Mouse (Mus musculus): Measurements from ENCODE around the gene Serpine1.

The Serpine1 gene

DNA sequence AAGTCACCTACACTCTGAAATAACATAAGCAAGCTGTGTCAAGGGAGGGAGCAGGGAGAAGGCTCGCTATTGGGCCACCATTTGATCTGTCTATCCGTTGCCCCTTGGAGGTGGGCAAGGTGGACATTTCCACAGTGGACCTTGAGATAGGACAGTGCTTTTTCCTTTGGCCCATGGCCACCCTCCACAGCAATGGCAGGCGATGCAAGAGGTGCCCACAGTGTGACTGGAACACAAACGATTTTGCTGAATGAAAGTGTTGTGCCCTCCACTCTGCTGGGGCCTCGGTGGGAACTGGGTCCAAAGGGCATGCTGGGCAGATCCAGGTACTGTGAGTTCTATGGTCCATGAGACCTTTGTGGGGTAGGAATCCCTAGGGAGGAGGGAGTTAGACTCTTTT is 9.5 kb downstream of the Serpine1 start:
- DNase-seq (ENCODE audit: extremely low spot score, low read depth, low spot score) = no peak

DNA sequence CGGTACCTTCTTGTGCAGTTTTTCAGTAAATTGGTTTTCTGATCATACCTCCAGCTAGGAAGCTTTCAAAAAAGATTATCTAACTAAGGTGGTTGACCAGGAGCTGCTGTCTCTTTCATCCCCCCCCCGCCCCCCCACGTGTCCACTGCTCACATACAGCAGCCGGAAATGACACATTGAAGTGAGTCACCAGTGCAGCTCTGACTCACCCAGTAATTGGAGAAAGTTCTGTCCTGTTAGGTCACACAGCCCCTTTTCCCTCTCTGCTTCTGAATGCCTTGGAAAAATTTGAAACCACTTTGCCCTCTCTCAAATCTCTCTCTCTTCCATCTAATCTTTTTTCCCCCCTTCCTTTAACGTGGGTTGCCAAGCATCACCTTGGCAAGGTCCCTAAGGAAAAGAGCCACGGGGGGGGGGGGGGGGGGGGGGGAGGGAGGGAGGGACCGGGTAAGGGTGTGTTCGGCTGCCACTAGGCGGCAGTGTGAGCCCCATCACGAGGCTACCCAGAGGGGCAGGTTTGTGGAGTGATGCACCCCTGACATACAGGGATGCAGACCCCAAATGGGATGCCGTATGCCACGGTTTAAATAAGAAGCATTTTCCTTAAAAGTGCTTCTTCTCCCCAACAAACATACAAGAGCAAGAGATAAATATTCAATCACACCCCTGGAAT is 10.1 kb downstream of the Serpine1 start:
- no peak for DNase-seq (ENCODE audit: extremely low spot score, low read depth, low spot score)

DNA sequence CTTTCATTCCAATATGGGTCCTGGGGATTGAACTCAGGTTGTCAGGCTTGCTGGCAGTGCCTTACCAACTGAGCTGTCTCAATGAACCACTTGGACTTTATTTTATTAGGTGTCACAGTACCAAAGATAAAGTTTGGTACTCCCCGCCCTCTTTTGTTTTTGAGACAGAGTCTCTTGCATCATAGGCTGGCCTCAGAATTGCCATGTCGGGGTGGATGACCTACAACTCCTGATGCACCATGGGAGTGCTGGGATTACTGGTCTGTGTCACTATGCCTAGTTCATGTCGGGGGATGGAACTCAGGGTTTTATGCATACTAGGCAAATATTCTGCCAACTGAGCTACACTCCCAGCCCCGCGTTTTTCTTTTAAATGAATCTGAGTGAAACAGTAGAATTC is 17.2 kb downstream of the Serpine1 start:
- no peak for DNase-seq (ENCODE audit: extremely low spot score, low read depth, low spot score)

DNA sequence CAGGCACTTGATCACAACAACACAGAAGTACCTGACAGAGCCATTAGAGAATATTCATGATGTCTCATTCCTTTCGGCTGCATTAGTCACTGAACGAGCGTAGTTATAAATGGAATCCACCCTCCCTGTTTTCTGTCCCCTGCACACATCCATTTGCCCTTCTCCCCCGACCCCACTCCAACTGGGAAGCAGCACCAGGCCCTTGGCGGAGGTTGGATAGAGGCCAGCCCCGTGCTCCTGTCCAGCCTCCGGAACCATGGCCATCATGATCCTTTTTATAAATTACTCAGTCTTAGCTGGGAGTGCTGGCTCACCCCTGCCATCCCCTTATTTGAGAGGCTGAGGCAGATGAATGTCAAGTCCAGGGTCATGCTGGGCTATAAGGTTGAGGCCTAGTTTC is 17.8 kb downstream of the Serpine1 start:
- DNase-seq (ENCODE audit: extremely low spot score, low read depth, low spot score) = no peak

DNA sequence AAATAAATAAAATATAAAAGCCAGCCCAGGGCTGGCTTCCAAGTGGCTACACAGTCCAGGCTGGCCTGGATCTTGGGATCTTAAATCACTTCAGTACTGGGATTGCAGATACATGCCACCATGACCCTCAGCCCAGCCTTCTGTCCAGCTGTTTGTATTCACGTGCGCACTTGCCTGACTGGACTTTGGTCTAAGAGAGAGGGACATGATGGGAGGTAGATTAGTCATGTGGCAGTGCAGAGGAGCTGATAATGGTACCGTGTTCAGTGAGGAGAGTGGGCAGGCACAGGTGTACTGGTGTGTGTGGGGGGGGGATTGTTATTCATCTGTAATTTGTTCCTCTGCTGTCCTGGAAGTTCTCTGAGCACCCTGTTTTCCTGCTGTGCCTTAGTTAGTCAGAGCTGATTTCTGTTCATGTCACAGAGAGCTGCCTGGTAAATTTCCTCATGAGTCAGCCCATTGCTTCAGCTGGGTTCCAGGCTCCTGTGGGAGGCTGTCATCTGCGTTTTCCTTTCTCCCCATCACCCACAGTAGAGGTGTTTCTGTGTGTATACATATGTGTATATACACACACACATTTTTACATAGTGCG is 20.1 kb downstream of the Serpine1 start:
- no peak for DNase-seq (ENCODE audit: extremely low spot score, low read depth, low spot score)

DNA sequence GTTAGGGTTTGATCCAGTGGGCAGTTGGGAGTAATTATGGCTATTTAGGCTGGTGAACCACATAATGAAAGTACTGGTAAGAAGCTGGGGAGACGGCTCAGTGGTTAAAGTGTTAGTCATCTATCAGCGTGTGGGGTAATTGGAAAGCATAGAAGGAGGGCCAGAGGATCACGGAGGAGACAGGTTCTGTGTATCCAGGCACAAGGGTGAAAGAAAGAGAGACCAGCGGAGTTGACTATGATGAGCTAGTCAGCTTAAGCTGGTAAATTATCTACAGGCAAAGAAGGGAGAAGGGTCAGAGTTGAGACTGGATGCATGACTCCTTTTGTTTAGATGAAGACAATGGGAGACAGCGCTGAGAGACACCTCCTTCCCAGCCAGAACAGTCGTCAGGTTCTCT is 20.9 kb downstream of the Serpine1 start:
- DNase-seq (ENCODE audit: extremely low spot score, low read depth, low spot score) = no peak

DNA sequence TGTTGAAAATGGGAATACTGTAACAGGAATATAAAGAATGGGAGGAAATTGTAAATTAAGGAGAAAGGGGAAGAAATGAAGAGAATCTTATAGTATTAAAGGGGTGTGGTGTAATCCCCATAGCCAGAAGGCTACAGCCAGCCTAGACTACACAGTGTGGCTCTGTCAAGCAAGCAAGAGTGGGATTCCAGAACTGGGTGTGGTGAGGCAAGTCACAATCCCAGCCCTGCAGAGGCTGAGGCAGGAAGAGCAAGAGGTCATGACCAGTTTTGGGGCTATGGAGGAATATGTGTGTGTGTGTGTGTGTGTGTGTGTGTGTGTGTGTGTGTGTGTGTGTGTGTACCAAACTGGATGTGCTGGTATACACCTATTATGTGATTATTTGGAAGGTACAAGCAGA is 25.1 kb downstream of the Serpine1 start:
- DNase-seq (ENCODE audit: extremely low spot score, low read depth, low spot score) = no peak

DNA sequence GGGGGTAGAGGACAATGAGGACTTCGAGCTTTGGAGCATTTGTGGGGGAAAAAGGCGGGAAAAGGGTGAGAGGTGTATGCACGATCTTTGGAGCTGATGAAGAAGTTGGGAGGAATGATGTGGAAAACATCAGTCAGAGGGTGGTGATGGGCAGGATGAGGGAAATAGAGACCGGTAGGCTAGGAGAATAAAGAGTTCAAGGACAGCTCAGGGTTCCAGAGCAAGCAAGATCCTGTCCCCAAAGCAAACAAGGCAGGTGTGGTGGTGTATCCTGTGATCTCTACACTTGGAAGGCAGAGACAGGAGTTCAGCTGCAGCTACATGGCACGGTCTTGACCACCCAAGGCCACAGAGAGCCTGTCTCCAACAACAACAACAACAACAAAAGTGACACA is 25.7 kb downstream of the Serpine1 start:
- DNase-seq (ENCODE audit: extremely low spot score, low read depth, low spot score) = no peak

DNA sequence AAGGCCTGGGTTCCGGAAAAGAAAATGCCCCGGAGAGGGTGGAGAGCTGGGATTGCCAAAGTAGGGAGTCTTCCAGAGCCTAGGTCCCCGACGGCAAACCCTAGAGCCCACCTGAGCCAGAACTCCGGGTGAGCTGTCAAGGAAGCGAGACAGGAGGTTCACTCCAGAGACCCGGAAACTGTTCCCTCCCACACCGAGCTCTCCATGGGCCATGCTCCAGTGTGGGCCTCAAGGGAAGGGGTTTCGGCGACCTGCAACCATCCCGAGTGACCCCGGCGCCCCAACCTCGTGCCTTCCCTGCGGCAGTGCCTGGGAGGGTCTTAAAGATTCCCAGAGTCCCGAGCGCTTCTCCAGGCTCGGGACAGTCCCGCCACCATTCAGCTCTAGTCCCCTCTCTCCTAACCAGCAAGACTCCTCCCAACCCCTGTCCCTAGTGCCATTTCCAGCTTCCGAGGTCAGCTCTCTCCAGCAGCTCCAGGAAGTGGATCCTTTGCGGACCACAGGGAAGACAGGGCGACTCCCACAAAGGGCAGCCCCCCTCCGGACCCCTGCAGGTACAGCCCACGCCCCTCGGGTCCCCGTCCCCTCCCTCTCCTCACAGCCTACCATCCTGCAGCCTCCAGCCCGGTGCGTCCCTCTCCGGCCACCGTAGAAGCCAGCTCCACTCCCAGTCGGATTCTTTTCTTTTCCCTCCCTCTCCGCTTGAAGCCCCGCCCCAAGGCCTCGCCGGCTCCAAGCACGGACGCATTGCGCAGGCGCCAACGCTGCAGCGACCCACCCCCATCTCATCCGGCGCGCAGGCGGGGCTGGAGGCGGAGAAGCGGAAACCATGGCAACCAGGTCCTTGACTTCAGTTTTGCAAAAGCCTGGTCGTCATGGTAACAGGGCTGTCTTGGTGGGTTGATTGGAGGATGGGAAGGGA is 26.4 kb downstream of the Serpine1 start, which contains the start of gene Ap1s1:
Gene Ap1s1, minus strand, starts transcription at position 734 of the 922 bp plus-strand sequence.
- DNase-seq (ENCODE audit: extremely low spot score, low read depth, low spot score) = peak; percentile 99

DNA sequence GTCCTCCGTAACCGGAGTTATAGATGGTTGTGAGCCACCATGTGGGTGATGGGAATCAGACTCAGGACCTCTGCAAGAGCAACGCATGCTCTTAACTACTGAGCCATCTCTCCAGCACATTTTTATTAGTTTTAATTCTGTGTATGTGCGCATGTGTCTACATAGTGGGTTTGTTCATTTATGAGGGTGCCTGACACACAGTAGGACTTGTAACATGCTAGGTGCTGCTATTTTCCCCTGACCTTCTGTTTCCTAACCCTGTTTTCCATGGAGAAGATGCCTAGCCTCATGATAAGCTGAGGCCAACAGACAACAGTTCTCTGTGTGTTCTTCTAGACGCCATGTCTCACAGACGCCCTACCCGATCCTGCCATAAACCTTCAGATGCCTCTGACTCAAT is 28.1 kb downstream of the Serpine1 start:
- no peak for DNase-seq (ENCODE audit: extremely low spot score, low read depth, low spot score)

DNA sequence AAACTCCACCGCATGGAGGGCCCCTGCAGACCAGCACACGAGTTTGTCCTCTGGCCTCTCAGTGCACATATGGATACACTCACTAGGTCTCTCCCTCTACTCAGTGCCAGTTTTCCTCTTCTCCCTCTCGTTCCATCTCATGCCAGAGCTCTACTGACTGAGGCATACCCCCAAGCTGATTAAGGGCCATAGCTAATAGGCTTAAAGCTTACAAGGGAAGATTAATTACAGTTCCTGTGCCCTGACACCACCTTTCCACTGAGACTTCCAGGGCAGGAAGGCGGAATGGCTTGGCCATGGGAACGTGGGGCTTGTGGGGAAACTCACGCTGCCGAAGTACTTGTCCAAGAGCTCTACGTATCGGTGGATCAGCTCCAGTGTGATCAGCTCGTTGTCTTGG is 30.6 kb downstream of the Serpine1 start:
- no peak for DNase-seq (ENCODE audit: extremely low spot score, low read depth, low spot score)

DNA sequence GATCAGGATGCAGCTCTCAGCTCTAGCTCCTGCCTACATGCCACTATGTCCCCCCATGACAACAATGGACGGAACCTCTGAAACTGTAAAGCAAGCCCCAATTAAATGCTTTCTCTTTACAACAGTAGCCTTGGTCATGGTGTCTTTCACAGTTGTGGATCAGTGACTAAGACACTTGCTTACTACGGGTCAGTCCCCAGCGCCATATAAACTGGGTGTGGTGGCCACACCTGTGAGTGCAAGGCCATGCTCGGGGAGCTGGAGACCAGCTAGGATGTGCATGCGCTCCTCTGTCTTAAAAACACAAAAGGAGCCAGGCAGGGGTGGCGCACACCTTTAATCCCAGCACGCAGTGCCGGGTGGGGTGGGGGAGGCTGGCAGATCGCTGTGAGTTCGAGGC is 32.6 kb downstream of the Serpine1 start:
- no peak for DNase-seq (ENCODE audit: extremely low spot score, low read depth, low spot score)

DNA sequence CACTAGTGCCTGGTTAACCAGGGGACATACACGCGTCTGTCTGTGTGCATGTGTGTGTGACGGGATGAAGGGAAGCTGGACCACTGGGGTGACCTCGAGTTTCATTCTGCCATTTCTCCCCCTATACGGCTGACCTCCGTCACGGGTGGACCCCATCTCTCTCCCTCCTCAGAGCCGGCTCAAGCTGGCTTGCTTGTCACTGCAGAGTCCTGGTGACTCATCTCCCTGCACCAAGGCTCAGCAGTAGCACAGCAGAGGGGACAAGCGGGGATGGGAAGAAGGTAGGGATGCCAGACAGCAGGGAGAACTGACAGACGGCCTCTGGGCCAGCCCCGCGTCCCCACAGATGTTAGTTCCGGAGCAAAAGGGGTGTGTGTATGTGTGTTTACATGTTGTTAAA is 35.9 kb downstream of the Serpine1 start:
- no peak for DNase-seq (ENCODE audit: extremely low spot score, low read depth, low spot score)

DNA sequence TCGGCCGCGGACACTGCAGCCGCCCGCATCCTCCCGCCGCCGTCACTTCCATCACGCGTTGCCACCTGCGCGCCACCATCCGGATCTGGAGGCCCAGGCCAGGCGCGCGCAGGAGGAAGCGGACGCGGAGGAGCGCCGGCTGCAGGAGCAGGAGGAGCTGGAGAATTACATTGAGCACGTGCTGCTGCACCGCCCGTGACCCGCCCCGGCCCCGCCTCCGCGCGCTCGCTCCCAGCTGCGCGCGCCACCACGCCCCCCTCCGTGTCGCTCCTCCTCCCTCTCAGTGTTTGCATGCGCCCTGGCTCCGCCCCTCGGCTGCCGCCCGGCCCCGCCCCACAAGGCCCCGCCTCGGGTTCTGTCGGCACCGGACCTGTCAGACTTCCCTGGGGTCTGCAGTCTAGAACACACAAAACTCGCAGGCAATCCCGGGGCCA is 39.4 kb downstream of the Serpine1 start:
- DNase-seq (ENCODE audit: extremely low spot score, low read depth, low spot score) = peak; percentile 46

DNA sequence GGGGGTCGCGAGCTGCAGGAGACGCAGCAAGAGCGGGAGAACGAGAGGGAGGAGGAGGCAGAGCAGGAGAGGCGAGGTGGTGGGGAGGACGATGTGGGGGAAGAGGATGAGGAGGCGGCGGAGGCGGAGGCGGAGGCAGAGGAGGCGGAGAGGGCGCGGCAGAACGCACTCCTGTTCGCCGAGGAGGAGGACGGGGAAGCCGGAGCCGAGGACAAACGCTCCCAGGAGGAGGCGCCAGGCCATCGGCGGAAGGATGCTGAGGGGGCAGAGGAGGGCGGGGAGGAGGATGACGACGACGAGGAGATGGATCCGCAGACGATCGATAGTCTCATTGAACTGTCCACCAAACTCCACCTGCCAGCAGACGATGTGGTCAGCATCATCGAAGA is 40.0 kb downstream of the Serpine1 start:
- DNase-seq (ENCODE audit: extremely low spot score, low read depth, low spot score) = no peak

DNA sequence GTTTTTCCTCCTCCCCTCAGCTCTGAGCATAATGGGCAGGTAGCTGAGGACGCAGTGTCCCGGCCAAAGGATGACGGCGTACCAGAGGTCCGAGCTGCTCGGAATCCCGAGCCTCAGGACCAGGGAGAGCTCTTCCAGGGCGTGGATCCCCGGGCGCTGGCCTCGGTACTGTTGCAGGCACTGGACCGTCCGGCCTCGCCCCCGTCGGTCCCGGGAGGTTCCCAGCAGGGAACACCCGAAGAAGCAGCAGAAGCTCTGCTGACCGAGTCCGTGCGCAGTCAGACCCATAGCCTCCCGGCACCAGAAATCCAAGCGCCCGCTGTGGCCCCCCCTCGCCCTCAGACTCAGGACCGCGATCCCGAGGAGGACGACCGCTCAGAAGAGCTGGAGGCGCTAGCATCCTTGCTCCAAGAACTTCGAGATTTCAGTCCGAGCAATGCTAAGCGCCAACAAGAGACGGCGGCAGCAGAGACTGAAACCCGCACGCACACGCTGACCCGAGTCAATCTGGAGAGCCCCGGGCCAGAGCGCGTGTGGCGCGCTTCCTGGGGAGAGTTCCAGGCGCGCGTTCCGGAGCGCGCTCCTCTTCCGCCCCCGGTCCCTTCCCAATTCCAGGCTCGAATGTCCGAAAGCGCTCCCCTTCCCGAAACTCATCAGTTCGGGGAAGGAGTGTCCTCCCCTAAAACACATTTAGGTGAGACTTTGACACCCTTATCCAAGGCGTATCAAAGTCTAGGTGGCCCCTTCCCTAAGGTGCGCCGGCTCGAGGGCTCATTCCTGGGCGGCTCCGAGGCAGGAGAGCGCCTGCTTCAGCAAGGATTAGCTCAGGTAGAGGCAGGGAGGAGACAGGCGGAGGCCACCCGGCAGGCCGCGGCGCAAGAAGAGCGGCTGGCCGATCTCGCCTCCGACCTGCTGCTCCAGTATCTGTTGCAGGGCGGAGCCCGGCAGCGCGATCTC is 40.7 kb downstream of the Serpine1 start:
- no peak for DNase-seq (ENCODE audit: extremely low spot score, low read depth, low spot score)

DNA sequence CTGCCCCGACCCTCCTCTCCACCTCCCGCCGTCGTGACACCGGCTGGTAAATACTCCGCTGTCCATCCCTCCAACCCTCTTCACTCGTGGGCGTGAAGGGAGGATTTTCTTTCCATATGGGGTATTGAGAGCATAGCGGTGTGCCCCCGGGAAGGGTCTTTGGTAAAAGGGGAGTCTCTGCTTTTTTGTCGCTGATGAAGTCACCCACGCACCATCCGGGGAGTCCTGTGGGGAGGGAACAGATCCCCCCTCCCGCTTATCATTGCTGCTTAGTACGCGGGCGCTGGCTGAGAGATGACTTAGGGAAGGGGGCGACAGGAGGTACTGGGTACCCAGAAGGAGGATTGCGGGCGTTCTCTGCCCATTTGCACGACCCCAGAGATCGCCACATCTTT is 41.7 kb downstream of the Serpine1 start:
- DNase-seq (ENCODE audit: extremely low spot score, low read depth, low spot score) = no peak

DNA sequence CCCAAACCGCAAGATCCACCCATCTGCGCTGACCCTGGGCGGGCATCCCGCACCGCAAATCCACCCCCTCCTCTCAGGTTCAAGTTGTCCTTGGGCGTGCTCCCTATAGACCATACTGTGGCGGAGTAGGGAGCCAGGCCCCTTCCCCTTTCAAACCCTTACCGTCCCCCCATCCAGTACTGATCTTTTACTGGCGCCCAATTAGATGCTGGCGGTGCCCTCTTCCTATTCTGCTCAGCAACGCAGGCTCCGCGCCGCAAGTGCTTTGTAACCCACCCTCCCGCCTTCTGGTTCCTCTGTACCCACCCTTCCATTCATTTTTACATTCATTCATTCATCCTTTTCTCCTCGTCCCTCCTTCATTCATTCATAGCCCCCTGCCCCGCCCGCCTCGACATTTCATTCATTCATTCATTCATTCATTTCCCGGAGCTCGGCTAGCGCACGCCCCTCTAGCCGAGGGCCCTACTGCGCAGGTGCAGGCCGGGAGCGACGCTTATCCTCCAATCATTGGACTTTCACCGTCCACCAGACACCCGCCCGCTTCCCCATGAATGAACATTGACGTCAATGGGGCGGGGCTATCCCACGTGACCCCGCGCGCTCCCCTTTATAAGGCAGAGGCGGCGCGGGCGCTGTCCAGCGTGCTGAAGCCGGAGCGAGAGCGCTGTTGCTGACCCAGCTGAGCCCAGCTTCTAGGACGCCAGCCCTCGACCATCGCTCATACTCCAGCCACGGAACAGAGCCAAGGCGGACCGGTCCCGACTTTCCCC is 42.2 kb downstream of the Serpine1 start:
- DNase-seq (ENCODE audit: extremely low spot score, low read depth, low spot score) = peak; percentile 81

DNA sequence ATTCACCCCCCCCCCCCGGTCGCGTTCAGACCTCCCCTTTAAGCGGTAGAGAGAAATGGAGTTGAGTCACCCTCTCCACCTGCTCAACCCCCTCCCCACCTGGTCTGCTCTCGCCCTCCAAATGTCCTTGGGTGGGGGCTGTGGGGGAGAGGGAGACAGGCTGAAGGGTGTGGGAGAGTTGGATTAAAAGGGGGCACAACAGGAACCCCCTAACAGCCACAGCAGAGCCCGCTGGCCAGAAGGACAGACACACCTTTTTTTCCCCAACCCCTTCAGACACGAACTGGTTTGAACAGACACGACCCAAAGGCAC is 42.8 kb downstream of the Serpine1 start:
- no peak for DNase-seq (ENCODE audit: extremely low spot score, low read depth, low spot score)

DNA sequence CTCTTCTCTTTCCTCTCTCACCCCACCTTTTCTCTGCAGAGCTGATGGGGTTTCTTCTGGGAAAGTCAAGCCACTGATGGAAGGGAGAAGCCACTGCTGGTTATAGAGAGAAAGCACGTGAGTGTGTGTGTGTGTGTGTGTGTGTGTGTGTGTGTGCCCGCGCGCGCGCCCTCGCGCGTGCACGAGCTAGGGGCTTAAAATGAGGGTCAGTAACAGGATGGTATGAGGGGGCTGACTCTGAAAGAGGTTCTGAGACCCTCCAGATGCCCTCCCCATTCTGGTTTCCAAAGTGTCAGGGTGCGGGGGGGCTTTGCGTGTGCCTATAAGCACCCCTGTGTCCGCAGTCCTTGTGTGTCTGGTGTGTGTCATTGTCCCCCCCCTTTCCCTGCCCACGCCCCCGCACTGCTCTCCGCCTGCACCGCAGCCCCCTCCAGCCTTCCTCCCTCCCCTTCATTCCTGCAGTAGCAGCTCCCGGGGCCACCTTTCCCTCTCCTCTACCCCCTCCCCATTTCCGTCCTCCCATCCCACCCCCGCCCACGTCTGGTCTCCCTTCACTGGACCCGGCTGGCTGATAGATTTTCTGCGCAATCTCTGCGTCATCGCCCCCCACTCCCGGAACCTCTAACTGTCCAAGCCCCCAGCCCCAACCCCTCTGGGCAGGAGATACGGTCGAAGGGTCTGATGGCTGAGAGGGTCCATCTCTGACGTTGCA is 43.4 kb downstream of the Serpine1 start:
- DNase-seq (ENCODE audit: extremely low spot score, low read depth, low spot score) = no peak
